ENCODE assay signal across 8 mouse cellular contexts in genomic region chr2:130635847-130636246, GRCm38 (mm10). TPM values are rescaled to one million over a fixed set of nuclear protein-coding genes. Genes with fewer than 3 reads are reported as not detected.
A peak's percentile ranks its signal among the peaks of the same experiment; 100 is the strongest.
DNase-seq lines count a peak whose midpoint lies in the region; ATAC-seq and TF ChIP-seq lines count a peak whose summit lies in the region.

No protein-coding gene starts in this region.

- TF ChIP-seq POLR2A in cerebellum, adult 2 months (IDR thresholded peaks at IDR 0.05; ENCODE audit: borderline replicate concordance, insufficient read depth, low read length): no peak

- intact Hi-C loops in gastrocnemius, postnatal 36 days (cut with DNase I): no loop called here

- 48% methylated on average over 21 of the region's 21 CpGs for WGBS in cerebellum, adult 2 months
- WGBS in midbrain, embryonic 12.5 days: 13% methylated on average over 21 of the region's 21 CpGs

- TF ChIP-seq CTCF in cerebellum, adult 2 months (IDR thresholded peaks at IDR 0.05; ENCODE audit: borderline replicate concordance, insufficient read depth, low read depth, low read length): no peak

- no peak for DNase-seq in cerebellum, adult 2 months
- DNase-seq in right cerebral cortex, adult 18-20 months: peak; percentile 63
- no peak for DNase-seq in right cerebral cortex, adult 2 months (ENCODE audit: low spot score in 2 of 2)
- no peak for DNase-seq in gastrocnemius, postnatal 36 days
- no peak for DNase-seq in gastrocnemius, postnatal 4 days (ENCODE audit: low spot score in 2 of 2)

- H3K9me3 ChIP-seq in midbrain, embryonic 12.5 days: no peaks in the 10 kb centered on the region

- ATAC-seq in cerebellum, adult (ENCODE audit: insufficient number of reproducible peaks, low FRiP score, low TSS enrichment): no peak
- ATAC-seq in inflammation-experienced regulatory T-cells, adult 6 months: peak; percentile 20
- no peak for ATAC-seq in midbrain, embryonic 12.5 days (ENCODE audit: low FRiP score, low read depth)

- H3K36me3 ChIP-seq in midbrain, embryonic 12.5 days: no peaks in the 10 kb centered on the region

- no peak overlapping the region for H3K9ac ChIP-seq in midbrain, embryonic 12.5 days (replicated peaks)

- H3K27ac ChIP-seq in cerebellum, adult 2 months (ENCODE audit: insufficient read depth, low read length): peak overlapping the region; percentile 9; the same call in 1 of the 2 replicates
- H3K27ac ChIP-seq in midbrain, embryonic 12.5 days (replicated peaks): no peak overlapping the region

- H3K4me2 ChIP-seq in midbrain, embryonic 12.5 days (replicated peaks): peak overlapping the region; percentile 61

- no peaks in the 10 kb centered on the region for H3K27me3 ChIP-seq in cerebellum, adult 2 months (ENCODE audit: control insufficient read depth, insufficient read depth, low read length)
- peaks cover 88% of the 10 kb centered on the region for H3K27me3 ChIP-seq in midbrain, embryonic 12.5 days

- no peak overlapping the region for H3K4me3 ChIP-seq in cerebellum, adult 2 months (replicated peaks; ENCODE audit: insufficient read depth, low read depth, low read length)
- H3K4me3 ChIP-seq in midbrain, embryonic 12.5 days: peak overlapping the region; percentile 13; the same call in 1 of the 2 replicates

- peaks cover 46% of the 10 kb centered on the region for H3K4me1 ChIP-seq in cerebellum, adult 2 months (ENCODE audit: control insufficient read depth, insufficient read depth, low read length)
- peaks cover 31% of the 10 kb centered on the region for H3K4me1 ChIP-seq in midbrain, embryonic 12.5 days

RNA-seq across cellular contexts. Expression of gene Ubox5, which starts 6.0 kb away (rescaled TPM):
- 9.6 and 9.8 TPM in 2 replicates for polyA plus RNA-seq in cerebellum, adult 2 months (2012; rRNA removed)
- polyA plus RNA-seq in inflammation-experienced regulatory T-cells, adult 6 months (2017; shearing (Covaris generic)): 10 to 100 TPM in 2 of 3 experiments, 1 to 10 TPM in 1; 8.0 to 11.1 (median 10.6) TPM
- polyA plus RNA-seq in midbrain, embryonic 12.5 days (2016; fragmentation: Nextera tagmentation; extraction: Ambion mirVana): 14.4 and 15.2 TPM in 2 replicates
- 1 to 10 TPM; 3.4 to 5.3 TPM for total RNA-seq in gastrocnemius, postnatal 36 days (2021)
- total RNA-seq in gastrocnemius, postnatal 4 days (2021): 1 to 10 TPM; 5.9 TPM

RNA-seq across cellular contexts. Expression of gene Fastkd5, which starts 6.0 kb away (rescaled TPM):
- 5.4 and 5.7 TPM in 2 replicates for polyA plus RNA-seq in cerebellum, adult 2 months (2012; rRNA removed)
- 10 to 100 TPM in 2 of 3 experiments, 1 to 10 TPM in 1; 8.5 to 11.7 (median 10.3) TPM for polyA plus RNA-seq in inflammation-experienced regulatory T-cells, adult 6 months (2017; shearing (Covaris generic))
- 18.9 and 19.3 TPM in 2 replicates for polyA plus RNA-seq in midbrain, embryonic 12.5 days (2016; fragmentation: Nextera tagmentation; extraction: Ambion mirVana)
- total RNA-seq in gastrocnemius, postnatal 36 days (2021): 1 to 10 TPM; 4.9 to 5.2 TPM
- total RNA-seq in gastrocnemius, postnatal 4 days (2021): 1 to 10 TPM; 7.3 to 8.2 TPM

RNA-seq across cellular contexts. Expression of gene Lzts3, which starts 6.8 kb away (rescaled TPM):
- 89.4 and 94.9 TPM in 2 replicates for polyA plus RNA-seq in cerebellum, adult 2 months (2012; rRNA removed)
- under 1 TPM in 2 of 3 experiments, not detected in 1; 0.09 to 0.21 TPM for polyA plus RNA-seq in inflammation-experienced regulatory T-cells, adult 6 months (2017; shearing (Covaris generic))
- polyA plus RNA-seq in midbrain, embryonic 12.5 days (2016; fragmentation: Nextera tagmentation; extraction: Ambion mirVana): 6.9 and 8.3 TPM in 2 replicates
- 1 to 10 TPM; 1.9 to 2.4 TPM for total RNA-seq in gastrocnemius, postnatal 36 days (2021)
- 1 to 10 TPM; 5.8 to 6.2 TPM for total RNA-seq in gastrocnemius, postnatal 4 days (2021)

RNA-seq across cellular contexts. Expression of gene Ddrgk1, which starts 28.6 kb away (rescaled TPM):
- polyA plus RNA-seq in cerebellum, adult 2 months (2012; rRNA removed): 98.5 and 109 TPM in 2 replicates
- polyA plus RNA-seq in inflammation-experienced regulatory T-cells, adult 6 months (2017; shearing (Covaris generic)): 100 to 1,000 TPM in 2 of 3 experiments, 10 to 100 TPM in 1; 95.3 to 135 (median 134) TPM
- 47.4 and 54.8 TPM in 2 replicates for polyA plus RNA-seq in midbrain, embryonic 12.5 days (2016; fragmentation: Nextera tagmentation; extraction: Ambion mirVana)
- total RNA-seq in gastrocnemius, postnatal 36 days (2021): 10 to 100 TPM; 82.3 to 96.2 TPM
- total RNA-seq in gastrocnemius, postnatal 4 days (2021): 10 to 100 TPM; 77.2 to 85.1 TPM

RNA-seq across cellular contexts. Expression of gene Itpa, which starts 31.6 kb away (rescaled TPM):
- polyA plus RNA-seq in cerebellum, adult 2 months (2012; rRNA removed): 50.7 and 57.9 TPM in 2 replicates
- polyA plus RNA-seq in inflammation-experienced regulatory T-cells, adult 6 months (2017; shearing (Covaris generic)): 10 to 100 TPM; 37.0 to 51.3 (median 51.2) TPM
- 139 and 146 TPM in 2 replicates for polyA plus RNA-seq in midbrain, embryonic 12.5 days (2016; fragmentation: Nextera tagmentation; extraction: Ambion mirVana)
- total RNA-seq in gastrocnemius, postnatal 36 days (2021): 10 to 100 TPM; 10.8 to 13.2 TPM
- 10 to 100 TPM; 21.5 to 22.8 TPM for total RNA-seq in gastrocnemius, postnatal 4 days (2021)
